Mouse (Mus musculus): ENCODE results near the gene Sufu. TPM values are rescaled to one million over a fixed set of nuclear protein-coding genes. Genes with fewer than 3 reads are reported as not detected.

The Sufu gene
- polyA plus RNA-seq, 1 experiment from 2014 or later, result 33.2 TPM

GRCm38 (mm10) chr19:46429250-46429649, 32.6 kb downstream of the Sufu start:
- no peak for DNase-seq (ENCODE audit: low spot score)
- Histone ChIP-seq H3K27me3 (ENCODE audit: control insufficient read depth, insufficient read depth, low read length) (no peaks in the 10 kb centered on the region), H3K9me3 (ENCODE audit: control insufficient read depth, low read length) (no peaks in the 10 kb centered on the region), H3K36me3 (ENCODE audit: control insufficient read depth, insufficient read depth, low read length) (peaks cover 3% of the 10 kb centered on the region; the same call in 1 of the 2 replicates), H3K4me3 (ENCODE audit: low read depth, low read length) (no peak overlapping the region), H3K9ac (ENCODE audit: low read depth, low read length) (no peak overlapping the region), H3K27ac (ENCODE audit: low read depth, low read length) (no peak overlapping the region), H3K4me1 (replicated peaks; ENCODE audit: control insufficient read depth, insufficient read depth, low read length) (no peaks in the 10 kb centered on the region), H3K4me2 (replicated peaks; ENCODE audit: low read depth, low read length) (no peak overlapping the region)
- ATAC-seq (ENCODE audit: low FRiP score), result no peak

DNA sequence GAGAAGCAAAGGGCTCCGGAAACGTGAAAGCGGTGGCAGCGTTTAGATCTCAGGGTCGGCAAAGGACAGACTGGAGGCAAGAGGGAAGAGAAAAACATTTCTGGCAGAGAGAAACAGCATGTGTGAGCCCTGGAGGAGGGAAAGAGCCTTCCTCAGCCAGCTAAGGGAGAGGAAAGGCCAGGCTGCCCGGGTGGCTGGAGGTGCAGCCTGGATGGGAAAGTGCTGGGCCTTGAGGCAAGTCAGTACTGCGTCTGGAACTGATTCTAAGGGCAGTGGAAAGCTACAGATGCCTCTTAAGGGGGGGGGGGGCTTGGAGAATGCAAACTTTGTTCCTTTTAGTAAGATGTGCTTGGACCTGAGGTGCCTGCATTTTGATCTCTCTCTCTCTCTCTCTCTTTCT, 37.0 kb downstream of the Sufu start:
- WGBS, result 49% methylated on average over 7 of the region's 7 CpGs
- no peak overlapping the region for H3K4me2 ChIP-seq (replicated peaks; ENCODE audit: low read depth, low read length)
- no peaks in the 10 kb centered on the region for H3K9me3 ChIP-seq (ENCODE audit: control insufficient read depth, low read length)
- H3K9ac ChIP-seq (ENCODE audit: low read depth, low read length), result no peak overlapping the region
- no peaks in the 10 kb centered on the region for H3K36me3 ChIP-seq (ENCODE audit: control insufficient read depth, insufficient read depth, low read length)
- DNase-seq (ENCODE audit: low spot score) (no peak), ATAC-seq (ENCODE audit: low FRiP score) (no peak)
- H3K27ac ChIP-seq (ENCODE audit: low read depth, low read length), result peak overlapping the region; percentile 33; the same call in 1 of the 2 replicates
- no peak overlapping the region for H3K4me3 ChIP-seq (ENCODE audit: low read depth, low read length)
- 0 out of 2 replicates have a peak, but pooled peaks cover 3% of the 10 kb centered on the region for H3K4me1 ChIP-seq (replicated peaks; ENCODE audit: control insufficient read depth, insufficient read depth, low read length)
- no peaks in the 10 kb centered on the region for H3K27me3 ChIP-seq (ENCODE audit: control insufficient read depth, insufficient read depth, low read length)

DNA sequence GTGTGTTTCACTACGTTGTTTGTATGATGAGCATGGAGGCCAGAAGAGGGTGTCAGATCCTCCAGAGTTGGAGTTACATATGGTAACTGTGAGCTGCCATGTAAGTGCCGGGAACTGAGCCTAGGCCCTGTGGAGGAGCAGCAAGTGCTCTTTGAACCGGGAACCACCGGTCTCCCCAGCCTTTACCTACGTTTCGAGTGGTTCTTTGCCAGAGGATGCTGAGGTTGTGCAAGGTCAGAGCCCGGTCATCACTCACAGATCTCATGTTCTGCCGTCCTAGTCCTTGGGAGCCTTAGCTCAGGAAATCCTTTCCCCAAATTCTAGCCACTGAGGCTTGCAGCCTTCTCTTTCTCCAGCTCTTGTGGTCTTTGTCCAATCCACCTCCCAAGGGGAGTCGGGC, 37.5 kb downstream of the Sufu start:
- no peaks in the 10 kb centered on the region for H3K9me3 ChIP-seq (ENCODE audit: control insufficient read depth, low read length)
- no peak for DNase-seq (ENCODE audit: low spot score)
- no peaks in the 10 kb centered on the region for H3K36me3 ChIP-seq (ENCODE audit: control insufficient read depth, insufficient read depth, low read length)
- no peak for ATAC-seq (ENCODE audit: low FRiP score)
- H3K27ac ChIP-seq (ENCODE audit: low read depth, low read length), result no peak overlapping the region
- no peak overlapping the region for H3K4me3 ChIP-seq (ENCODE audit: low read depth, low read length)
- H3K9ac ChIP-seq (ENCODE audit: low read depth, low read length), result no peak overlapping the region
- no peaks in the 10 kb centered on the region for H3K27me3 ChIP-seq (ENCODE audit: control insufficient read depth, insufficient read depth, low read length)
- H3K4me1 ChIP-seq (replicated peaks; ENCODE audit: control insufficient read depth, insufficient read depth, low read length), result 0 out of 2 replicates have a peak, but pooled peaks cover 3% of the 10 kb centered on the region
- 65% methylated on average over 9 of the region's 9 CpGs for WGBS
- H3K4me2 ChIP-seq (replicated peaks; ENCODE audit: low read depth, low read length), result no peak overlapping the region

GRCm38 (mm10) chr19:46434591-46434990, 37.9 kb downstream of the Sufu start:
- Histone ChIP-seq H3K27me3 (ENCODE audit: control insufficient read depth, insufficient read depth, low read length) (no peaks in the 10 kb centered on the region), H3K9ac (ENCODE audit: low read depth, low read length) (no peak overlapping the region), H3K4me1 (replicated peaks; ENCODE audit: control insufficient read depth, insufficient read depth, low read length) (0 out of 2 replicates have a peak, but pooled peaks cover 3% of the 10 kb centered on the region), H3K36me3 (ENCODE audit: control insufficient read depth, insufficient read depth, low read length) (no peaks in the 10 kb centered on the region), H3K4me2 (replicated peaks; ENCODE audit: low read depth, low read length) (no peak overlapping the region), H3K9me3 (ENCODE audit: control insufficient read depth, low read length) (no peaks in the 10 kb centered on the region), H3K4me3 (ENCODE audit: low read depth, low read length) (no peak overlapping the region), H3K27ac (ENCODE audit: low read depth, low read length) (no peak overlapping the region)
- 59% methylated on average over 9 of the region's 9 CpGs for WGBS
- no peak for ATAC-seq (ENCODE audit: low FRiP score)
- no peak for DNase-seq (ENCODE audit: low spot score)

DNA sequence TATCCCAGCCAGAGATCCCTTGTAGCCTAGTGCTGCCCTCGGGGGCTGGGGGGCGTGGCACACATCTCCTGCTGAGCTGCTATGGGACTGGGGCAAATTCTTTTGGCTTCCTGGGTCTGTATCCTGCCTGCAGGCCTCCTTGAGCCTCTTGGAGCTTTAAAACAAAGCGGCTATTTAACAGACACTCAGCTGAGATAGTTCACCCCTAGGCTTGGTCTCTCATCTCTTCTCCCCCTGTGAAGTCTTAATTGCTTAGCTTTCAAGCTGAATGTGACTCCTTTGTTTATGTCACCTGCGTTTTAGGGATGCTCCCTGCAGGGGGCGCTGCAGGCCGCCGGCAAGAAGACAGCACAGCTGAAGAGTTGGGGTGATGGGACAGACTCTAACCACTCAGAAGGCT, 38.8 kb downstream of the Sufu start:
- 0 out of 2 replicates have a peak, but pooled peaks cover 3% of the 10 kb centered on the region for H3K4me1 ChIP-seq (replicated peaks; ENCODE audit: control insufficient read depth, insufficient read depth, low read length)

GRCm38 (mm10) chr19:46443509-46443908, 46.8 kb downstream of the Sufu start:
- no peak overlapping the region for H3K4me3 ChIP-seq (ENCODE audit: low read depth, low read length)
- DNase-seq (ENCODE audit: low spot score) (no peak), ATAC-seq (ENCODE audit: low FRiP score) (peak; percentile 26; the same call in 1 of the 2 replicates)
- H3K4me1 ChIP-seq (replicated peaks; ENCODE audit: control insufficient read depth, insufficient read depth, low read length), result peaks cover 14% of the 10 kb centered on the region
- H3K27ac ChIP-seq (ENCODE audit: low read depth, low read length), result peak overlapping the region; percentile 81
- H3K9me3 ChIP-seq (ENCODE audit: control insufficient read depth, low read length), result no peaks in the 10 kb centered on the region
- H3K27me3 ChIP-seq (ENCODE audit: control insufficient read depth, insufficient read depth, low read length), result no peaks in the 10 kb centered on the region
- H3K36me3 ChIP-seq (ENCODE audit: control insufficient read depth, insufficient read depth, low read length), result no peaks in the 10 kb centered on the region
- no peak overlapping the region for H3K4me2 ChIP-seq (replicated peaks; ENCODE audit: low read depth, low read length)
- WGBS, result 6% methylated on average over 6 of the region's 6 CpGs
- peak overlapping the region; percentile 37; the same call in 1 of the 2 replicates for H3K9ac ChIP-seq (ENCODE audit: low read depth, low read length)

More for the DNA sequence above, 38.8 kb downstream of the Sufu start:
- H3K9me3 ChIP-seq (ENCODE audit: control insufficient read depth, low read length), result no peaks in the 10 kb centered on the region
- 4% methylated on average over 7 of the region's 7 CpGs for WGBS
- H3K4me3 ChIP-seq (ENCODE audit: low read depth, low read length), result no peak overlapping the region
- H3K4me2 ChIP-seq (replicated peaks; ENCODE audit: low read depth, low read length), result no peak overlapping the region
- no peaks in the 10 kb centered on the region for H3K27me3 ChIP-seq (ENCODE audit: control insufficient read depth, insufficient read depth, low read length)
- no peak for ATAC-seq (ENCODE audit: low FRiP score)
- H3K27ac ChIP-seq (ENCODE audit: low read depth, low read length), result no peak overlapping the region
- peak; percentile 61 for DNase-seq (ENCODE audit: low spot score)
- no peak overlapping the region for H3K9ac ChIP-seq (ENCODE audit: low read depth, low read length)
- H3K36me3 ChIP-seq (ENCODE audit: control insufficient read depth, insufficient read depth, low read length), result no peaks in the 10 kb centered on the region

DNA sequence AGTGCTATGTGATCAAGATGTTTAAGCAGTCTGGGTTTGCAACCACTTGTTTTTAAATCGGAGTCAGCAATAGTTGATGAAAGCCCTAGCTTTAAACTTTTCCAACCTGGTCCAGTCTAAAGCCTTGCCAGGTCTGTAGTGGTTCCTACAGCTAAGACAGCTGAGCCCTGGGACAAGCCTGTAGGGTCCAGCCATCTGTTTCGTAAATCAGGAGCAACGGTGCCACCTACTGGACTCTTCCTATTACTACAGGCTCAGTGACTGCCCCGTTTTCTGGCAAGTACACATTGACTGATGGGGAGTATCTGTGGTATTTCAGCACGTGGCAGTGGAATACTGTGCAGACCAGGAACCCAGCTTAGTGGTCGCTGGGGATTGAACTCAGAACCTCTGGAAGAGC, 47.5 kb downstream of the Sufu start:
- peak; percentile 72; the same call in 1 of the 2 replicates for ATAC-seq (ENCODE audit: low FRiP score)
- Histone ChIP-seq H3K27me3 (ENCODE audit: control insufficient read depth, insufficient read depth, low read length) (no peaks in the 10 kb centered on the region), H3K4me2 (replicated peaks; ENCODE audit: low read depth, low read length) (no peak overlapping the region), H3K9ac (ENCODE audit: low read depth, low read length) (no peak overlapping the region), H3K27ac (ENCODE audit: low read depth, low read length) (peak overlapping the region; percentile 81), H3K4me1 (replicated peaks; ENCODE audit: control insufficient read depth, insufficient read depth, low read length) (peaks cover 14% of the 10 kb centered on the region), H3K9me3 (ENCODE audit: control insufficient read depth, low read length) (no peaks in the 10 kb centered on the region), H3K4me3 (ENCODE audit: low read depth, low read length) (no peak overlapping the region), H3K36me3 (ENCODE audit: control insufficient read depth, insufficient read depth, low read length) (no peaks in the 10 kb centered on the region)
- peak; percentile 89 for DNase-seq (ENCODE audit: low spot score)
- 6% methylated on average over 6 of the region's 6 CpGs for WGBS

DNA sequence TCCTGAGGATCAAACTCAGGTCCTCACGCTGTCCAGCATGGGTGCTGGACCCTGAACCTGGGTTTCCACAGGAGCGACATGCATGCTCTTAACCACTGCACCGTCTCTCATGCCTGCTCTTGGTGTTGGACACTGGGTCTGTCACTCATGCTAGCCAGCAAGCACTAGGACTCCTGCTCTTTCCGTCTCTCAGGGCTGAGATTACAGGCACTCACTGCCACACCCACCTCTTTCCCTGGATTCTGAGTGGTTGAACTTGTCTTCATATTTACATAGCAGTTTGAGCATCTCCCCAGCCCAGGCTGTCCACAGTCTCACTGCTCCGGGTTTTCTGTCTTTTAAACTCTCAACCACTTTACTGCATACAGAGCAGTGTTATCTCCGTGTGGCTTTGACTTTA, 48.9 kb downstream of the Sufu start:
- H3K4me1 ChIP-seq (replicated peaks; ENCODE audit: control insufficient read depth, insufficient read depth, low read length), result peaks cover 14% of the 10 kb centered on the region
- ATAC-seq (ENCODE audit: low FRiP score), result no peak
- H3K4me3 ChIP-seq (ENCODE audit: low read depth, low read length), result no peak overlapping the region
- H3K9me3 ChIP-seq (ENCODE audit: control insufficient read depth, low read length), result no peaks in the 10 kb centered on the region
- H3K9ac ChIP-seq (ENCODE audit: low read depth, low read length), result no peak overlapping the region
- H3K27me3 ChIP-seq (ENCODE audit: control insufficient read depth, insufficient read depth, low read length), result no peaks in the 10 kb centered on the region
- no peak for DNase-seq (ENCODE audit: low spot score)
- H3K27ac ChIP-seq (ENCODE audit: low read depth, low read length), result no peak overlapping the region
- no peaks in the 10 kb centered on the region for H3K36me3 ChIP-seq (ENCODE audit: control insufficient read depth, insufficient read depth, low read length)
- H3K4me2 ChIP-seq (replicated peaks; ENCODE audit: low read depth, low read length), result no peak overlapping the region
- 61% methylated on average over 6 of the region's 6 CpGs for WGBS

GRCm38 (mm10) chr19:46446436-46447020, 49.8 kb downstream of the Sufu start:
- H3K27ac ChIP-seq (ENCODE audit: low read depth, low read length), result no peak overlapping the region; the same call in 1 of the 2 replicates
- ATAC-seq (ENCODE audit: low FRiP score), result no peak
- H3K4me1 ChIP-seq (replicated peaks; ENCODE audit: control insufficient read depth, insufficient read depth, low read length), result peaks cover 14% of the 10 kb centered on the region
- H3K36me3 ChIP-seq (ENCODE audit: control insufficient read depth, insufficient read depth, low read length), result no peaks in the 10 kb centered on the region
- no peak overlapping the region for H3K9ac ChIP-seq (ENCODE audit: low read depth, low read length)
- H3K27me3 ChIP-seq (ENCODE audit: control insufficient read depth, insufficient read depth, low read length), result no peaks in the 10 kb centered on the region
- no peak for DNase-seq (ENCODE audit: low spot score)
- no peak overlapping the region for H3K4me2 ChIP-seq (replicated peaks; ENCODE audit: low read depth, low read length)
- no peak overlapping the region for H3K4me3 ChIP-seq (ENCODE audit: low read depth, low read length)
- 79% methylated on average over 5 of the region's 5 CpGs for WGBS
- H3K9me3 ChIP-seq (ENCODE audit: control insufficient read depth, low read length), result no peaks in the 10 kb centered on the region

Data from hindbrain, embryonic 11.5 days (tissue).